Mouse (Mus musculus) erythroblast, embryonic 14.5 days (primary cell): ENCODE data around the gene Clrn1.

Experiments used
- GATA1 ChIP-seq: IDR thresholded peaks from 2 replicates; pipeline ENCODE4 v1.6.1; 2012; ENCODE audit warnings: low read length, inconsistent platforms, mixed read lengths
- TAL1 ChIP-seq: IDR thresholded peaks from 3 replicates; pipeline ENCODE4 v1.6.1; 2012; ENCODE audit warnings: low read length, inconsistent platforms, mixed read lengths

- no peak for TF ChIP-seq GATA1
- no peak for TF ChIP-seq TAL1
Measured at GRCm38 (mm10) chr3:58881016-58881415, 4.1 kb downstream of the Clrn1 start.
